Mouse (Mus musculus): ENCODE results near the gene Glt1d1.
A peak's percentile ranks its signal among the peaks of the same experiment; 100 is the strongest.

- TF ChIP-seq CTCF (IDR thresholded peaks at IDR 0.05; ENCODE audit: low read depth) (peak; percentile 72), EP300 (optimal IDR thresholded peaks at IDR 0.05) (no peak)
Measured at GRCm38 (mm10) chr5:127592854-127593253, 39.2 kb upstream of the Glt1d1 start.
